Comparison of ENCODE assay signal across 9 mouse cellular contexts in genomic region chr13:109239296-109239695, GRCm38 (mm10).
DNase-seq lines count a peak whose midpoint lies in the region; ATAC-seq and TF ChIP-seq lines count a peak whose summit lies in the region.
"Had no signal": no experiment of that assay in that cellular context is flagged by ENCODE, and none has a peak within 500 bp of the region (broad histone marks: within the 10 kb centered on the region; RNA-seq: fewer than 3 reads in every experiment).

No protein-coding gene starts in this region.

- peak; percentile 37; the same call in 1 of the 2 replicates for ATAC-seq in embryonic facial prominence, embryonic 13.5 days (ENCODE audit: insufficient number of reproducible peaks, insufficient read depth, low FRiP score, low TSS enrichment, low read depth)

- H3K4me2 ChIP-seq in embryonic facial prominence, embryonic 13.5 days: no peak overlapping the region

- H3K9ac ChIP-seq in embryonic facial prominence, embryonic 13.5 days: no peak overlapping the region

- peaks cover 15% of the 10 kb centered on the region for H3K4me1 ChIP-seq in embryonic facial prominence, embryonic 13.5 days
- H3K4me1 ChIP-seq in kidney, adult 2 months (ENCODE audit: control insufficient read depth, insufficient read depth, low read length): no peaks in the 10 kb centered on the region; the same call in 1 of the 2 replicates

- no peak overlapping the region for H3K27ac ChIP-seq in embryonic facial prominence, embryonic 13.5 days
- no peak overlapping the region for H3K27ac ChIP-seq in kidney, adult 2 months (ENCODE audit: insufficient read depth, low read depth, low read length)

- peak; percentile 56 for DNase-seq in embryo, embryonic 10.5 days (ENCODE audit: low spot score)
- DNase-seq in embryo, embryonic 10 days (ENCODE audit: low spot score): no peak
- DNase-seq in B cell, adult 2 months: peak; percentile 61 to 70
- DNase-seq in kidney, adult 2 months: peak; percentile 75
- peak; percentile 79 for DNase-seq in lung, postnatal 25 days (ENCODE audit: low spot score)
- DNase-seq in thymus, postnatal 10 days (ENCODE audit: low spot score in 2 of 2): peak; percentile 72 to 77
- no peak for DNase-seq in cerebellum, adult 11 months

- TF ChIP-seq POLR2A in kidney, adult 2 months (IDR thresholded peaks at IDR 0.05; ENCODE audit: low read depth, low read length): no peak

- H3K9me3 ChIP-seq in embryonic facial prominence, embryonic 13.5 days: no peaks in the 10 kb centered on the region

- H3K4me3 ChIP-seq in embryonic facial prominence, embryonic 13.5 days: no peak overlapping the region
- no peak overlapping the region for H3K4me3 ChIP-seq in kidney, adult 2 months (ENCODE audit: insufficient read depth, low read depth, low read length)

- WGBS in embryonic facial prominence, embryonic 13.5 days: 48% methylated on average over 11 of the region's 11 CpGs
- WGBS in kidney, adult 2 months: 63% methylated on average over 11 of the region's 11 CpGs

- H3K27me3 ChIP-seq in embryonic facial prominence, embryonic 13.5 days: no peaks in the 10 kb centered on the region
- no peaks in the 10 kb centered on the region for H3K27me3 ChIP-seq in kidney, adult 2 months (replicated peaks; ENCODE audit: control insufficient read depth, insufficient read depth, low read length)
- H3K27me3 ChIP-seq: CH12.LX had no signal

- no peaks in the 10 kb centered on the region for H3K36me3 ChIP-seq in embryonic facial prominence, embryonic 13.5 days
- H3K36me3 ChIP-seq in kidney, adult 2 months (ENCODE audit: control insufficient read depth, insufficient read depth, low read length): no peaks in the 10 kb centered on the region

- TF ChIP-seq CTCF in kidney, adult 2 months (conservative IDR thresholded peaks at IDR 0.05; ENCODE audit: insufficient read depth, insufficient read length, low read depth, low read length): no peak

Comparison
In these comparisons a context has a peak if more than half of its experiments do, and no peak if none do; other contexts are left out.
1. DNase-seq: peak in embryo, embryonic 10.5 days (single experiment), B cell, adult 2 months (2 of 2), kidney, adult 2 months (single experiment), lung, postnatal 25 days (single experiment) and thymus, postnatal 10 days (2 of 2); none in embryo, embryonic 10 days (single experiment) and cerebellum, adult 11 months (single experiment).